Mouse (Mus musculus) stomach, postnatal 0 days (tissue): ENCODE measurements at regions not wholly inside any gene's neighbourhood (a gene's known extent, or its start where the extent isn't known, plus 50 kb on each side); places are given as distances from the start of the nearest gene placed in this dataset.

Experiments used
- ATAC-seq: fragments of 200-750 bp; cut with Nextera tagmentation; 2 replicates; pipeline ENCODE4 v1.8.0; 2017; ENCODE audit not compliant: low FRiP score, low TSS enrichment
- DNase-seq: peaks from one replicate; pipeline ENCODE4 v3.0.0-alpha.2; 2016; ENCODE audit warnings: low spot score
- H3K27ac ChIP-seq: fragments of 300-500 bp; sonication (generic); replicated peaks from 2 replicates; pipeline ENCODE4 v1.5.1; 2014; ENCODE audit warnings: mild to moderate bottlenecking, control low read depth
- H3K27me3 ChIP-seq: fragments of 300-500 bp; sonication (generic); 2 replicates; pipeline ENCODE4 v1.6.1; 2014; ENCODE audit warnings: low read length; ENCODE audit not compliant: control insufficient read depth, insufficient read depth
- H3K36me3 ChIP-seq: fragments of 300-500 bp; sonication (generic); 2 replicates; pipeline ENCODE4 v1.6.1; 2014; ENCODE audit warnings: low read length, mixed read lengths; ENCODE audit not compliant: control insufficient read depth, insufficient read depth
- H3K4me1 ChIP-seq: fragments of 300-500 bp; sonication (generic); replicated peaks from 2 replicates; pipeline ENCODE4 v1.6.1; 2014; ENCODE audit warnings: antibody characterized with exemption; ENCODE audit not compliant: control insufficient read depth, insufficient read depth
- H3K4me2 ChIP-seq: fragments of 300-500 bp; sonication (generic); replicated peaks from 2 replicates; pipeline ENCODE4 v1.6.1; 2014; ENCODE audit warnings: low read depth, mild to moderate bottlenecking, control low read depth, moderate library complexity
- H3K4me3 ChIP-seq: fragments of 300-500 bp; sonication (generic); 2 replicates; pipeline ENCODE4 v1.5.1; 2014; ENCODE audit warnings: low read depth, low read length, control low read depth
- H3K9ac ChIP-seq: fragments of 300-500 bp; sonication (generic); 2 replicates; pipeline ENCODE4 v1.6.1; 2014; ENCODE audit warnings: mild to moderate bottlenecking, low read length, control low read depth, mixed read lengths
- H3K9me3 ChIP-seq: fragments of 300-500 bp; sonication (generic); 2 replicates; pipeline ENCODE4 v1.6.1; 2016; ENCODE audit warnings: low read length; ENCODE audit not compliant: control insufficient read depth
- CTCF ChIP-seq: IDR thresholded peaks from 2 replicates; pipeline ENCODE4 v1.5.1; 2016; ENCODE audit warnings: antibody characterized with exemption, low read depth, mild to moderate bottlenecking, moderate library complexity
- EP300 ChIP-seq: optimal IDR thresholded peaks from 2 replicates; pipeline ENCODE3; 2016; ENCODE audit warnings: antibody characterized with exemption
- WGBS: fragments of 180-500 bp; shearing (Covaris S2); extraction: QIAGEN DNeasy Blood & Tissue Kit; methylation state at CpG from one replicate; pipeline ENCODE4 v1.1.7; 2014; 5-methylcytosine and 5-hydroxymethylcytosine counted together

GRCm38 (mm10) chr3:150493433-150494045 lies 944.1 kb upstream of the Adgrl4 start:
- ATAC-seq, result no peak
- no peak for TF ChIP-seq CTCF
- Histone ChIP-seq H3K36me3 (no peaks in the 10 kb centered on the region), H3K9ac (no peak overlapping the region), H3K4me2 (no peak overlapping the region), H3K4me1 (no peaks in the 10 kb centered on the region), H3K27me3 (no peaks in the 10 kb centered on the region), H3K27ac (no peak overlapping the region), H3K4me3 (no peak overlapping the region), H3K9me3 (no peaks in the 10 kb centered on the region)
- 76% methylated on average over 2 of the region's 2 CpGs for WGBS
- DNase-seq, result no peak

GRCm38 (mm10) chr3:150530966-150531365 lies 906.7 kb upstream of the Adgrl4 start:
- DNase-seq (no peak), ATAC-seq (no peak)
- H3K27ac ChIP-seq, result no peak overlapping the region
- H3K27me3 ChIP-seq, result no peaks in the 10 kb centered on the region
- no peak overlapping the region for H3K4me2 ChIP-seq
- no peaks in the 10 kb centered on the region for H3K9me3 ChIP-seq
- no peaks in the 10 kb centered on the region for H3K4me1 ChIP-seq
- H3K36me3 ChIP-seq, result no peaks in the 10 kb centered on the region
- TF ChIP-seq CTCF (no peak), EP300 (no peak)
- 92% methylated on average over 3 of the region's 3 CpGs for WGBS
- no peak overlapping the region for H3K9ac ChIP-seq
- no peak overlapping the region for H3K4me3 ChIP-seq

GRCm38 (mm10) chr3:150543118-150543517 lies 894.6 kb upstream of the Adgrl4 start:
- H3K4me1 ChIP-seq, result no peaks in the 10 kb centered on the region
- ATAC-seq (no peak), DNase-seq (no peak)
- H3K27ac ChIP-seq, result no peak overlapping the region
- H3K4me3 ChIP-seq, result no peak overlapping the region
- H3K27me3 ChIP-seq, result no peaks in the 10 kb centered on the region
- 79% methylated on average over 5 of the region's 5 CpGs for WGBS
- no peak overlapping the region for H3K4me2 ChIP-seq
- no peaks in the 10 kb centered on the region for H3K9me3 ChIP-seq
- H3K9ac ChIP-seq, result no peak overlapping the region
- no peaks in the 10 kb centered on the region for H3K36me3 ChIP-seq
- no peak for TF ChIP-seq EP300
- TF ChIP-seq CTCF, result no peak

GRCm38 (mm10) chr3:150588474-150588873 lies 849.2 kb upstream of the Adgrl4 start:
- Histone ChIP-seq H3K4me1 (no peaks in the 10 kb centered on the region), H3K9ac (no peak overlapping the region), H3K36me3 (no peaks in the 10 kb centered on the region), H3K27me3 (no peaks in the 10 kb centered on the region), H3K27ac (no peak overlapping the region), H3K9me3 (no peaks in the 10 kb centered on the region), H3K4me3 (no peak overlapping the region), H3K4me2 (no peak overlapping the region)
- TF ChIP-seq EP300 (no peak), CTCF (no peak)
- DNase-seq (no peak), ATAC-seq (no peak)
- 55% methylated on average over 1 of the region's 1 CpGs for WGBS

- ATAC-seq (no peak), DNase-seq (no peak)
- Histone ChIP-seq H3K9me3 (no peaks in the 10 kb centered on the region), H3K4me2 (no peak overlapping the region), H3K36me3 (no peaks in the 10 kb centered on the region), H3K4me3 (no peak overlapping the region), H3K9ac (no peak overlapping the region), H3K4me1 (no peaks in the 10 kb centered on the region), H3K27ac (no peak overlapping the region), H3K27me3 (no peaks in the 10 kb centered on the region)
- TF ChIP-seq EP300, result no peak
- no peak for TF ChIP-seq CTCF
- WGBS, result 90% methylated on average over 2 of the region's 2 CpGs
Measured at GRCm38 (mm10) chr3:150590978-150591377, 846.7 kb upstream of the Adgrl4 start.

GRCm38 (mm10) chr3:150603400-150604095 lies 834.1 kb upstream of the Adgrl4 start:
- no peak overlapping the region for H3K4me2 ChIP-seq
- ATAC-seq (no peak), DNase-seq (no peak)
- H3K4me3 ChIP-seq, result no peak overlapping the region
- no peak overlapping the region for H3K9ac ChIP-seq
- H3K36me3 ChIP-seq, result no peaks in the 10 kb centered on the region
- no peak for TF ChIP-seq CTCF
- TF ChIP-seq EP300, result no peak
- no peaks in the 10 kb centered on the region for H3K9me3 ChIP-seq
- no peaks in the 10 kb centered on the region for H3K4me1 ChIP-seq
- no peak overlapping the region for H3K27ac ChIP-seq
- no peaks in the 10 kb centered on the region for H3K27me3 ChIP-seq
- WGBS, result 59% methylated on average over 2 of the region's 2 CpGs
